Mouse (Mus musculus) left cerebral cortex, adult 18-20 months (tissue): ENCODE results near the gene Itpr1. TPM values are rescaled to one million over a fixed set of nuclear protein-coding genes. Genes with fewer than 3 reads are reported as not detected.

Experiments
- DNase-seq, 2 experiments: peaks; one replicate each; pipeline ENCODE4 v3.0.0; 2021 to 2022; ENCODE audit warnings: low spot score in 2 of 2, mixed read lengths in 1 of 2
- total RNA-seq, 2 experiments: library from RNA; stranded (reverse); gene quantifications; 2 replicates each; pipeline ENCODE4 v1.2.3; 2021

Itpr1 gene
- total RNA-seq, 2 experiments from 2014 or later: 477 to 491 TPM

GRCm38 (mm10) chr6:108458182-108458571, 245.3 kb downstream of the Itpr1 start:
- DNase-seq: no peak

DNA sequence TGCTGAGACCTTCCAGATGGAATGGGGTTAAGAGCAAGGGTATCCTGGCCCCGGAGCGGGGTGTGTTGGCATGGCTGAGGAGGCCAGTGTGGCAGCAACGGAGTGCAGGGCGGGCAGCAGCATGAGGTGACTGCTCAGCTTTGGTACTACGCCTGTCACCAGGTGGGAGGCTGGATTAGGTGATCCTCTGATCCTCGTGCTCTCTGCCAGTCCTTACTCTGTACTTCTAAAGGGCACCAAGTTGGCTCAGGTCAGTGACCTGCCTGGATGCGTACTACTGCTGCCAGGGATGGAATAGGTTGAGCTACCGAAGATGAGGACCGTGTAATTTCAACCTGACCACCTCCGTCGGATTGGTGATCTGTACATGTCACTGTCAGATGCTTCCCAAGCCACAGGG, 245.9 kb downstream of the Itpr1 start:
- DNase-seq: no peak

DNA sequence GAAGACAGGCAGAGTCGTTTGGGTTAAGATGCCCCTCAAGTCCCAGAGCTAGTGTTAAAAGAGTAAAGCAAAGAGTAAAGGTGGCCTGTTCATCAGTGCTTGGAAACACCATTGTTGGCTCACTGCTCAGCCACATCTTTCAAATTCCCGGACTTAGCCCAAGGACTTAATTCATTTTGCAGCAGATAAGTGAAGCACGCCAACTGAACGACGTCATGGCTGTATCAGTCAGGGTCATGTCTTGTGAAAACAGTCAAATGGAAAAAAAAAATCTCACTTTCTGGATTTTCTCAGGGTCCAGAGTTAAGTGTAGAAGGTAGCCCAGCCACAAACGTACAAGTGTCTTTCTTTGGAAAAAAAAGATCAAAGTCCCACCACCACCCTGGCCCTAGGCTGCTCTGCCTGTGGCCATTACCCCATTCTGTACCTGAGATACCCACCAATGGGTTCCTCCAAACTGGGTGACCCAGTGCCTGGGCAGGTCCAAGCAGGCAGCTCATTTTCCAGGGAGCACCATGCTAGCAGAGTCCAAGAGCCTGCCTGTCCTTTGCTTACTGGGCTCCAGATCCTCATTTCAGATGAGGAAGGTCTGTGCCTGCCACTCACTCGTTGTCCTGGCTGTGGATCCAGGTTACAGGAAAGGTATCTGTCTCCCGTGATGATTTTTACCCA, 251.5 kb downstream of the Itpr1 start:
- DNase-seq: no peak

- DNase-seq: no peak
These were observed 252.3 kb downstream of the Itpr1 start for GRCm38 (mm10) chr6:108465159-108465558.

DNA sequence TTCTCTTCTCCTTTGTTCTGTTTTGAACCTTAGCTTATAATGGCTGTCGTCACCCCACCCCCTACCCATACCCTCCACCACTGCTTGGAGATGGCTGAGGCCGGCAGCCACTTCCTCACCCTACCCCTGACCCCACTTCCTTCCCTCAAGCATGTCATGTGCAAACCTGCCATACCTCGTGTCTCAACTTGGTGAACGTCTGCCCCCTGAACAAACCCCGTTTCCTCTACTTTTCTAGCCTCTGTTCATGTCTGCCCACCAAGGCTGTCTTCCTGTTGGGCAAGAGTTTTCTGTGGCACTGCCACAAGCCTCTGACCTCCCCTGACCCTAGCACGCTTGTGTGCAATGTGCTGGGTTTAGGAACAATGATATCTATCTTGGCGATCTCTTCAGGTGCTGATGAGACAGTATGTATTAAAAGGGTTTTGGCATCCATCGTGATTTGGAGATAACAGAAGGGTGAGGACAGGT, 253.2 kb downstream of the Itpr1 start:
- no peak for DNase-seq

DNA sequence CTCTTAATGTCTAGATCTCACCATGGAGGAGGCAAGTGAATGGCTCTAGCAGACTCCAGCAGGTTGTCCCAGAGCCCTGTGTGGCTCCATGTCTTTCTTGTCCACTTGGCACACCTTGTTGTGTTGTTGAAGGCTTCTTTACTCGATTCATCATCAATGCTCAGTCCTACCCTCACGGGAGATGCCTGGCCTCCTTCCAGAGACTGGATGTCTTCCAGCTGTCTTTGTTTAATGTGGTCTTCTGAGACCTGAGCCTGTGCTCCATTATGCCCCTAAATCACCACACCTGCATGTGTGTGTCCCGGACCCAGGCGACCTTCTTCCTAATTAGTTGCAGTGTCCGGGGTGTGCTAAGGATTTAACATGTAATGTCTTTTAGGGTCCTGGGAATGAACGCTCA, 254.7 kb downstream of the Itpr1 start:
- no peak for DNase-seq

DNA sequence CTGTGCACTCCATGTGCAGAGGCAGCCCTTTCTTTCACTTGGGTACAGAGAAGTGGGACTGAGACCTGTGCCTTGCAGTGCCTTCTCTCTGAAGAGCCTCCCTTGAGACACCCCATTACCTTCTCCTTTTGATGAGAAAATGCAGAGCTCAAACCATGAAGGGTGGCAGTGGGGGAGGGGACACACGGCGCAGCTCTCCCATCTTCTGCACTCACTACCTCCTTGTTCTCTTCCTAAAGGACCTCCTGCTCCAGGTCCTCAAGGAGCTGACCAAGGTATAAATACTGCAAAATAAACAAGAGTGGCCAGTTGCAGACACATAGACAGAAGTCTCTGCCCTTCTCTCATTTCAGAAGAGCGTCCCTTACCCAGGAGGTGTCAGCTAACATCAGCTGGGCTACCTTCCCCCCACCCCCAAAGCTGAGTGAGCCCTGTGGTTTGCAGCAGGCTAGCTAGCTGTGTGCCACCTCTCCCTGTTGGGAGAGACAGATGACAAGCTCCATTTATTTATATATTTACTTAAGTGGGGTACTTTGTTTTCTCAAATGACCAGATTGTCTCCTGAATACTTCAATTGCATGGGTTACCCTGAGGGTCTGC, 255.4 kb downstream of the Itpr1 start:
- no peak for DNase-seq

DNA sequence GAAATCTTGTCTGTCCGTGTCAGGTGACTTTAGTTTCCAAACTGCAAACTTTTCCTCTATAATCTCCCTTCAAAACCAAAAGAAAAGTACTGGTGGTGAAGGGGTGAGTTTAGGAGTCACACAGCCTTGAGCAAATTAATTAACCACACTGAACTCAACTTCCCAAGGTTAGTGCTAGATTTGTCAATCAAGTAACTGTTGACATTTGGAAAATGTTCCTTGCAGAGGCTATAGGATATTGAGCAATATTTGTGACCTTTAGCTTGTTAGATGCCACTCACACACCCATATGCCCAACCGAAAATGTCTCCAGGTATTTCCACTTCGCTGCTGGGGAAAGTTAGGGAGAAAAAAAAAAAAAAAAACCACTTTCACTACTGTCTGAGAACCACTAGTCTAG, 259.0 kb downstream of the Itpr1 start:
- DNase-seq: no peak

- no peak for DNase-seq
These were observed 259.9 kb downstream of the Itpr1 start for GRCm38 (mm10) chr6:108472748-108473147.

GRCm38 (mm10) chr6:108476797-108477235, 263.9 kb downstream of the Itpr1 start:
- no peak for DNase-seq

DNA sequence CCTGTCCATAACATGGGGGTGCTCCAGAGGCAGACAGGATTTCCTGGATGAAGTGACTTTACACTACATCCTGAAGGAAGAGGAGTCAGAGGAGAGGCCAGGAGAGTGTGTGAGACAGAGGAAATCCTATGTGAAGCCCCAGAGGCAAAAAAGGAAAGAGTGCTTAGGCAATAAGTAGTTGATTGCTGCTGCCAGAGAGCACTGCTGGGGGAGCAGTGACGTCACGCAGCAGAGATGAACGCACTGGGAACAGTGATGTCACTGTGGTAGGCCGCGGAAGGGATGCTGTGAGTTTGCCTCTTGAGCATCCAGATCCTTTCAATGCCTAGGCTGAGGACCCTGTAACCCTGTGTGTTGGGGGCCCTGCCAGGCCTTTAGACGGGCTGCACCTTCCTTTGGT, 264.7 kb downstream of the Itpr1 start:
- no peak for DNase-seq

GRCm38 (mm10) chr6:108481190-108481589, 268.3 kb downstream of the Itpr1 start:
- DNase-seq: no peak

DNA sequence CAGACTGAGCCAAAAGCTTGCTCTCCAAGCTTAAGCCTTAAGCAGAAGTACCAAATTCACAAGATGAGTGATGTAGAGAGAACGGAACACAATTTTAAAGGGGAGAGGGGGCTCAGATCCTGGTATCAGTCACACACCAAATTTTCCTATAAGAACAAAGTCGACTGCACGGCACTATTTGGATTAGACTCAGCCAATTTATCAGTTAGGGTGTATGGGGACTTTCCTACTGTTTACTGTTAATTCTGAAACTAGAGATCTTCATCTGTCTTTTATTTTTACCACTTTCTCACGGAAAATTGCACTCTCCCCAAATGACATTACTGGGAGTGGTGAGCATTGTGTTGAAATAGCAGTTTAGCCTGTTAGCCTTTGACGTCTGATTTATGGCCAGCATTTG, 269.6 kb downstream of the Itpr1 start:
- DNase-seq: no peak

DNA sequence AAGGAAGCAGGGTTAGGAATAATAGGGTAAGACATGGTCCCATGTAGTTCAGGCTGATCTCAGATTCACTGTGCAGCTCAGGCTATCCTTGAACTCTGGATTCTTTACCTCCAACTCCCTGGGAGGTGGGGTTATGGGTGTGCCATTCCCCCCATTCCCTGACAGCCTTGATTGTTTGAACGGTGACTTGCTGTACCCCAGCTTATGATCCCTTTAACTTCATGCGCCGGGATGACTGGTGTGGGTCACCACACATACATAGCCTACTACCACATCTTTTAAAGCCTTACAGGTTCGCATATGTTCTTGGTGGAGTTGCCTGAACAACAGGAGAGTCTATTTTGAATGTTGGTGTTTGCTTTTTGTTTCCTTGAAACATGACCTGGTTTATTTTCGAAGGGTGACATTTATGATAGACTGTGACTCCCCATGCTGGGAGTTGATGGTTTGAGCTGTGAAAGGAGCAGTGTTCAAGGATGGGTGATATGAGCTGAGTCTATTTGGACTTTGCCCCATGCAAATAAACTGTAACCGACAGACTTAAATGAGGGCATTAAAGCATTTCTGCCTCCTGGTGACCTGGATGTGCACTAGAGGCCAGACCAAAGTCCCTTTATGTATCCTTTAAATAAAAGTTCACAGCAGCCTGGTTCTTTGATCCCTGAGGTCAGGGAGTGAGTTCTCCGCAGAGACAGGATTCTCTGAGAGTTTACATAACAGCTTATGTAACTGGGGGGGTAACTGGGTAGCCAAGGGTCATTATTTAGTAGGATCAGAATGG, 273.5 kb downstream of the Itpr1 start:
- DNase-seq: no peak

DNA sequence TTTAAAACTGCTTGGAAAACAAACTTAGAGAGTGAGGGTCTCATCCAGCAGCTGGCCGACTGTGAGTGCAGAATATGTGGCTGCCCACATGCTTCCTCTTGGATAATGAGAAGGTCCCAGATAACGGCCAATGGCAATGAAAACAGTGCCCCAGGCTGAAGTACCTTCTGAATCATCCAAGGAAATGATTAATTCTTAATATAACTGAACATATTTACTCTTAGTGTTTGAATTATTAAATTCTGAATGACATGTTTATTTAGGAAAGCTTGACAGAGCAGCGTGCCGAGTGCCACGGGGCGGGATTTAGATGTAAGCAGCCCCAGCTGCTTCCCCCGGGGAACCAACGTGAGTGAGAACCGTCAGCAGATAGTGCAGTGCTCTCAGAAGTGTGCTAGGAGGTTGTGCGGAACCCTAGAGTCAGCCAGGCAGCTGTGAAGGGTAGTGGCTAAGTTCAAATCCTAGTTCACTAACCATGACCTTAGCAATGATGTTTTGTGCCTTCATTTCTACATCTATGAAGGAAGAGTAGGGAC, 274.5 kb downstream of the Itpr1 start:
- no peak for DNase-seq

GRCm38 (mm10) chr6:108488250-108488649, 275.4 kb downstream of the Itpr1 start:
- DNase-seq: no peak

- no peak for DNase-seq
These were observed 279.1 kb downstream of the Itpr1 start for GRCm38 (mm10) chr6:108491969-108492368.

DNA sequence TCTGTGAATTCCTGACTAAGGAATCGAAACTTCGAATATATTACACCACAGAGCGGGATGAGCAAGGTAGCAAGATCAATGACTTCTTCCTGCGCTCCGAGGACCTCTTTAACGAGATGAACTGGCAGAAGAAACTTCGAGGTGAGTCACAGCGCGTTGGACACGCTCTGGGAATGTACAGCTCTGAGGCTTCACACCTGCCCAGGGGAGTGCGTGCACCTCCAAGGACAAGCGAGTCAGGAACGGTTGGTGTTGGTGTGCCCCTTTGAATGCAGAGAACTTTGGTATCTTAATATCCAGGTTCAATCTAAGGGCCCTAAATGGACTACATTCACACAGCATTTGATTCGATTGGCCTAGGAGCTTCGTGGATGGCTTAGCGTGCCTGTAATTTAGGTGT, 280.9 kb downstream of the Itpr1 start:
- no peak for DNase-seq

DNA sequence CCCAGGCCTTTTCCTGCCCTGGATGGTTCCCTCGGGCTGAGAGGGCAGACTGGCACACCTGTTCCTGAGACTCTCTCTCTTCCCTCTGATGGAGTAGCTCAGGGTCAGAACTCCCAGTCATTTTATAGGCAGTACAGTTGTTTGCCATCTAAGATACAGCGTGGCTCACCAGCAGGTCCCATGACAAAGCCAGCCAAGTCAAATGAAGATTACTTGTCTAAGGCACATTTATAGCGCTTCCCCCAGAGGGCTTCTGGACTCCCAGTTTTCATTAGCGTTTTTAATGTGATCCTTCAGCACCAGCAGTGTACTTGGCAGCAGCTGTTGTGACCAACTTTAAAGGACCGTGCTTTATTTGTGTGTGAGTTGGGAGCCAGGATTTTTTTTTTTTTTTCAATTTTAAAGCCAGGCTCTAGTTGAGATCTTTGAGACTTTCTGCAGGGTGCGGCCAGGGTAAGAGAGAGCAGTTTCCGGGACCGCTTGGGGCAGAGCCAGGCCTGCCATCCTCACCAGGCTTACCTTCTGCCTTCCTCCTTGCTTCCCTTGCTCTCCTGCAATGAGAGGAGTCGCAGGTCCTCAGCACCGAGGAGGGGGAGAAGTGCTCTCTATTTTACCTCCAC, 281.4 kb downstream of the Itpr1 start:
- DNase-seq: no peak

DNA sequence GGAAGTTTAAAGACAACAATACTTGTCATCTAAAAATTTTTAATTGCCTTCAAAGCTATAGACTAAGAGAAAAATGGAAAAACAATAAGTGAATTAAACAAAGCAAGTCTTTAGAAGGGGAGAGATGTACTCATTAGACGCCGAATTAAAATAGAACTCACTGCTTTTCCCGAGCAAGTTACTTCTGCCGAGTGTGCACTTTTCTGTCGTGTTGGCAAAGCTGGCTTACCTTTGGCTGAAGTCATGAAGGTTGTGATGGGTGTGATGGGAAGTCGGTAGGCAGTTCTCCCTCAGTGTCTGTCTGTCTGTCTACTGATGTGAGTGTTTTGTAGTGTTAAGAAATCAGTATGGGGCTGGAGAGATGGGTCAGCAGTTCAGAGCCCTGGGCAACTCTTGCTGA, 282.1 kb downstream of the Itpr1 start:
- DNase-seq: no peak

GRCm38 (mm10) chr6:108498070-108498469, 285.2 kb downstream of the Itpr1 start:
- DNase-seq: no peak

DNA sequence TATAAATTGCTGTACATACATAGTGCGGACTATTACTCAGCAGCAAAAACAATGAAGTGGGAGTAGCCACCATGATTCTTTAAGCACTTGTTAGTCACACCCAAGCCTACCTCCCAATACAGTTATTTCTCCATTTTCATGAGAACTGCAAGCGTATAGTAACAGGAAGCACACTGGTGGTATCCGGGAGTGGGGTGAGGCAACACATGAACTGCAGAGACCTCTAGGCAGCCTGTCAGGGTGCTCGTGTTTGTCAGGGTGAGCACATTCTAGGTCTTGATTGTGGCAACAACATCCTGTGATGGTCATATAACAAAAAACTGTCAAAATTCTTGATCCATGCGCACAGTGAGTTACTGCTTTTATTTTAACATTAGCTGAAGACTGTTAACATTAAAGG, 290.8 kb downstream of the Itpr1 start:
- no peak for DNase-seq
